Comparison of ENCODE assay signal across 9 mouse cellular contexts in the genomic region with DNA sequence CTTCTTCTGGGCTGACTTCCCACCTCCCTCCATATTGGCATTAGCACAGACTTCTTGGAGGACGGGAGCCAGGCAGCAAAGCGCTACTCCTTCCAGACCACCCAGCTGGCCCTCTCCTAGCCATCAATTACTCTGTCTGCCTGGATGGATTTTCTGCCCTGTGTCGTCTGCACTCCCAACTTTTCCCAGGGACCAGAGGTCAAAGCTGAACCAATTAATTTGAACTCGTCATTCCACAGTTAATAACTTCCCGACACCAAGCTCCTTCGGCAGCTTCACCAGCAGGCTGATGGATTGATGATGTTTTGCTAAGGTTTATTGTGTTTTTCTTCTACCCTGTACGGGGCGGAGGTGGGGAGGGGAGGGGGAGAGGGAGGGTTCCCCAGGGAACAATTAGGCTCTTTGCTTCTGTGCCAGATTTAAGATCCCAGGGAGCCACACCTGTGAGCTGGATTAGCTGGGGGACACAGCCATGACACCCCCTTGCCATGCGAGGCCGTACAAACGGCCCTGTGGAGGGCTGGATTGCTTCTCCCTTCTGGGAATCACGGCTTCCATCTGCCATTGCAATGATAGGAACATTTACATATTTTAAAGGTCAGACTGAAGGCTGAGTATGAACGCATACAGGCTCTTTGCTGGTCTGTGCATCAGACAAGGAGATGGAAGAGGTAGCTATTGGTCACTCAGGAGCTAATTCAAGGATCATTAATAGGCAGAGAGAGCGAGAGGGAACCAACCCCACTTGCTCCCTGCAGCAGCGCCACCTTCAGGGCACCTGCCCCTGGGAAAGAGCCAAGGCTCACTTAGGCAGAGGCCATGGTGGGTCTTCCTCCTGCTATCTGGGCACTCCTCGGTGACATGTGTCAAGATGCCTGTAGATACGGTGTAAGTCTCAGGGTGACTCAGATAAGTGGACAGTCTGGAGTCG.
DNase-seq lines count a peak whose midpoint lies in the region; ATAC-seq and TF ChIP-seq lines count a peak whose summit lies in the region.
"Had no signal": no experiment of that assay in that cellular context is flagged by ENCODE, and none has a peak within 500 bp of the region (broad histone marks: within the 10 kb centered on the region; RNA-seq: fewer than 3 reads in every experiment).

No protein-coding gene starts in this region.

- H3K4me3 ChIP-seq in heart, postnatal 0 days (ENCODE audit: low read depth, low read length) = no peak overlapping the region
- H3K4me3 ChIP-seq in heart, embryonic 11.5 days (ENCODE audit: low read depth, low read length) = no peak overlapping the region
- no peak overlapping the region for H3K4me3 ChIP-seq in forebrain, embryonic 13.5 days
- no peak overlapping the region for H3K4me3 ChIP-seq in midbrain, embryonic 13.5 days (replicated peaks)
- H3K4me3 ChIP-seq in heart, embryonic 10.5 days = no peak overlapping the region

- H3K9me3 ChIP-seq in heart, postnatal 0 days (replicated peaks; ENCODE audit: control insufficient read depth, low read length) = no peaks in the 10 kb centered on the region
- H3K9me3 ChIP-seq in heart, embryonic 11.5 days (replicated peaks; ENCODE audit: control insufficient read depth, low read length) = no peaks in the 10 kb centered on the region
- no peaks in the 10 kb centered on the region for H3K9me3 ChIP-seq in forebrain, embryonic 13.5 days (replicated peaks)
- H3K9me3 ChIP-seq in midbrain, embryonic 13.5 days = no peaks in the 10 kb centered on the region
- H3K9me3 ChIP-seq in heart, embryonic 10.5 days = no peaks in the 10 kb centered on the region

- no peak overlapping the region for H3K4me2 ChIP-seq in heart, postnatal 0 days (ENCODE audit: low read depth, low read length)
- H3K4me2 ChIP-seq in heart, embryonic 11.5 days = no peak overlapping the region
- H3K4me2 ChIP-seq in forebrain, embryonic 13.5 days = no peak overlapping the region
- 0 out of 2 replicates have a peak overlapping the region, but pooled peaks have one; percentile 7 for H3K4me2 ChIP-seq in midbrain, embryonic 13.5 days (replicated peaks)

- 47% methylated on average over 18 of the region's 18 CpGs for WGBS in heart, postnatal 0 days
- WGBS in heart, embryonic 11.5 days (ENCODE audit: insufficient replicate concordance) = 42% methylated on average over 18 of the region's 18 CpGs
- WGBS in forebrain, embryonic 13.5 days = 19% methylated on average over 18 of the region's 18 CpGs
- WGBS in midbrain, embryonic 13.5 days = 24% methylated on average over 18 of the region's 18 CpGs
- WGBS in heart, embryonic 10.5 days = 44% methylated on average over 18 of the region's 18 CpGs

- intact Hi-C loops in heart, postnatal 14 days (cut with DNase I) = no loop called here

- no peak overlapping the region for H3K27ac ChIP-seq in heart, postnatal 0 days (ENCODE audit: low read depth)
- H3K27ac ChIP-seq in heart, embryonic 11.5 days (ENCODE audit: low read depth, low read length) = no peak overlapping the region
- H3K27ac ChIP-seq in forebrain, embryonic 13.5 days = no peak overlapping the region
- peak overlapping the region; percentile 69 for H3K27ac ChIP-seq in midbrain, embryonic 13.5 days
- H3K27ac ChIP-seq in heart, embryonic 10.5 days = no peak overlapping the region

- H3K9ac ChIP-seq in heart, postnatal 0 days (replicated peaks; ENCODE audit: low read depth, low read length) = no peak overlapping the region
- no peak overlapping the region for H3K9ac ChIP-seq in heart, embryonic 11.5 days (ENCODE audit: low read depth, low read length)
- no peak overlapping the region for H3K9ac ChIP-seq in forebrain, embryonic 13.5 days
- H3K9ac ChIP-seq in midbrain, embryonic 13.5 days (replicated peaks) = no peak overlapping the region

- no peak for ATAC-seq in heart, postnatal 0 days (ENCODE audit: insufficient read depth, low read depth)
- ATAC-seq in heart, embryonic 11.5 days (replicated peaks; ENCODE audit: insufficient number of reproducible peaks, low FRiP score, low TSS enrichment) = no peak
- peak; percentile 39 for ATAC-seq in forebrain, embryonic 13.5 days
- ATAC-seq in midbrain, embryonic 13.5 days = peak; percentile 40

- no peaks in the 10 kb centered on the region for H3K27me3 ChIP-seq in heart, postnatal 0 days (ENCODE audit: control insufficient read depth, insufficient read depth, low read length)
- H3K27me3 ChIP-seq in heart, embryonic 11.5 days (ENCODE audit: control insufficient read depth, insufficient read depth, low read length) = no peaks in the 10 kb centered on the region
- 0 out of 2 replicates have a peak, but pooled peaks cover 2% of the 10 kb centered on the region for H3K27me3 ChIP-seq in forebrain, embryonic 13.5 days
- H3K27me3 ChIP-seq in midbrain, embryonic 13.5 days = no peaks in the 10 kb centered on the region
- H3K27me3 ChIP-seq in heart, embryonic 10.5 days (ENCODE audit: insufficient read depth, poor library complexity, severe bottlenecking) = peaks cover 9% of the 10 kb centered on the region; the same call in 1 of the 2 replicates

- DNase-seq in heart, postnatal 0 days (ENCODE audit: low spot score) = no peak
- DNase-seq in adrenal gland, postnatal 36 days = peak; percentile 32 to 67
- no peak for DNase-seq in heart, postnatal 14 days
- DNase-seq in heart, embryonic 10.5 days (ENCODE audit: low spot score) = no peak
- DNase-seq in frontal cortex, postnatal 25 days (ENCODE audit: low spot score in 2 of 2) = no peak
- DNase-seq: kidney, postnatal 36 days had no signal

- 0 out of 2 replicates have a peak, but pooled peaks have one; percentile 2 for TF ChIP-seq CTCF in heart, postnatal 0 days (IDR thresholded peaks at IDR 0.05; ENCODE audit: low read depth)

- H3K36me3 ChIP-seq in heart, postnatal 0 days (replicated peaks; ENCODE audit: control insufficient read depth, insufficient read depth, low read length) = no peaks in the 10 kb centered on the region
- no peaks in the 10 kb centered on the region for H3K36me3 ChIP-seq in heart, embryonic 11.5 days (ENCODE audit: control insufficient read depth, insufficient read depth, low read length)
- H3K36me3 ChIP-seq in forebrain, embryonic 13.5 days (ENCODE audit: poor library complexity, severe bottlenecking) = no peaks in the 10 kb centered on the region
- H3K36me3 ChIP-seq in midbrain, embryonic 13.5 days = no peaks in the 10 kb centered on the region
- no peaks in the 10 kb centered on the region for H3K36me3 ChIP-seq in heart, embryonic 10.5 days

- no peak for TF ChIP-seq EP300 in heart, postnatal 0 days (IDR thresholded peaks at IDR 0.05; ENCODE audit: low read depth)

- H3K4me1 ChIP-seq in heart, postnatal 0 days (ENCODE audit: control insufficient read depth, insufficient read depth) = no peaks in the 10 kb centered on the region
- no peaks in the 10 kb centered on the region for H3K4me1 ChIP-seq in heart, embryonic 11.5 days (ENCODE audit: control insufficient read depth, insufficient read depth, low read length)
- H3K4me1 ChIP-seq in forebrain, embryonic 13.5 days = peaks cover 43% of the 10 kb centered on the region
- peaks cover 49% of the 10 kb centered on the region for H3K4me1 ChIP-seq in midbrain, embryonic 13.5 days (replicated peaks)
- H3K4me1 ChIP-seq in heart, embryonic 10.5 days = 0 out of 2 replicates have a peak, but pooled peaks cover 4% of the 10 kb centered on the region

Comparison
In these comparisons a context has a peak if more than half of its experiments do, and no peak if none do; other contexts are left out.
1. ATAC-seq: peak in forebrain, embryonic 13.5 days (single experiment) and midbrain, embryonic 13.5 days (single experiment); none in heart, postnatal 0 days (single experiment) and heart, embryonic 11.5 days (single experiment).
2. DNase-seq: peak in adrenal gland, postnatal 36 days (2 of 2); none in heart, postnatal 0 days (single experiment), heart, postnatal 14 days (0 of 2), heart, embryonic 10.5 days (single experiment) and frontal cortex, postnatal 25 days (0 of 2).